Mouse (Mus musculus) myocyte (in vitro differentiated cells): ENCODE measurements around the gene Dglucy.

Experiments used
- E2F4 ChIP-seq: IDR thresholded peaks from one replicate; pipeline ENCODE4 v1.6.1; 2011; ENCODE audit warnings: mild to moderate bottlenecking, control low read depth, moderate library complexity; ENCODE audit not compliant: insufficient read depth
- MYOG ChIP-seq, 3 experiments: IDR thresholded peaks; one replicate each; pipeline ENCODE4 v1.6.1; 2011; ENCODE audit warnings: control low read depth in 2 of 3, low read depth in 2 of 3, mild to moderate bottlenecking in 2 of 3; ENCODE audit not compliant: insufficient read length in 2 of 3, control insufficient read depth in 1 of 3, insufficient read depth in 1 of 3
- POLR2A ChIP-seq: IDR thresholded peaks from one replicate; pipeline ENCODE4 v1.6.1; 2011; ENCODE audit warnings: low read depth, mild to moderate bottlenecking, control low read depth, moderate library complexity; ENCODE audit not compliant: insufficient read length
- TCF12 ChIP-seq: IDR thresholded peaks from one replicate; pipeline ENCODE4 v1.6.1; 2011; ENCODE audit warnings: mild to moderate bottlenecking, control low read depth; ENCODE audit not compliant: poor library complexity, insufficient read depth, severe bottlenecking
- USF1 ChIP-seq: IDR thresholded peaks from one replicate; pipeline ENCODE4 v1.6.1; 2011; ENCODE audit warnings: low read depth, mild to moderate bottlenecking, control low read depth, moderate library complexity

DNA sequence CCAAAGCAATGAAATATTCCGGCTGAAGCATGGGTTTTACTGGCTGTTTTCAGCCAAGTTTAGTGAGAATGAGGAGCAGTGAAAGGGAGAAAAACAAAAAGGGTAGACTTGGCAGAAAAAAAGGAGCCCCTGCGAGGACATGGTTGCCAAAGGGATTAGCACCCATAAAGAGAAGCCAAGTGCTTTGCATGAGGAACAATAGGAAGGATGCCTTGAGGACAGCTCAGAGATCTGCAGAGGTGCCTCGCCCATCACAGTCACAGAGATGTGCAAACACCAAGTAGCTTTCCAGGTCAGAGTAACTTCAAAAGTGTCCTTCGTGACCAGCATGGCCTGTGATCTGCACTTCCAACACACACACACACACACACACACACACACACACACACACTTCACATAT lies 21.4 kb upstream of the Dglucy start:
- no peak for TF ChIP-seq TCF12
- no peak for TF ChIP-seq POLR2A
- no peak for TF ChIP-seq MYOG (IDR thresholded peaks at IDR 0.05; ENCODE audit: control insufficient read depth in 1 of 3, insufficient read depth in 1 of 3, insufficient read length in 2 of 3, low read depth in 2 of 3)
- no peak for TF ChIP-seq E2F4
- TF ChIP-seq USF1, result no peak
